Mouse (Mus musculus) CH12.LX (cell line): Measurements from ENCODE around the gene Map3k14. TPM values are rescaled to one million over a fixed set of nuclear protein-coding genes. Genes with fewer than 3 reads are reported as not detected.

Source experiments
- DNase-seq: peaks from one replicate; pipeline ENCODE4 v3.0.0-alpha.2; 2013; ENCODE audit errors: extremely low read depth
- H3K27ac ChIP-seq: 2 replicates; pipeline ENCODE4 v1.5.1; 2012; ENCODE audit warnings: low read depth, mild to moderate bottlenecking, control low read depth, moderate library complexity; ENCODE audit not compliant: insufficient read depth
- H3K27me3 ChIP-seq: replicated peaks from 2 replicates; pipeline ENCODE3; 2012; ENCODE audit warnings: inconsistent platforms
- H3K36me3 ChIP-seq, 2 experiments: replicated peaks in 1 of 2; 2 replicates each; pipeline versions ENCODE3 to v1.6.1; 2012; ENCODE audit warnings: inconsistent platforms in 1 of 2, low read length in 1 of 2, mild to moderate bottlenecking in 1 of 2, mixed read lengths in 1 of 2, moderate library complexity in 1 of 2; ENCODE audit not compliant: control insufficient read depth in 1 of 2, insufficient read depth in 1 of 2
- H3K4me1 ChIP-seq, 2 experiments: 2 replicates each; pipeline ENCODE4 v1.6.1; 2012; ENCODE audit warnings: inconsistent platforms in 1 of 2, moderate library complexity in 1 of 2; ENCODE audit not compliant: insufficient read depth in 2 of 2, control insufficient read depth in 1 of 2
- H3K4me2 ChIP-seq: 2 replicates; pipeline ENCODE4 v1.6.1; 2012; ENCODE audit warnings: low read depth, mild to moderate bottlenecking, control low read depth; ENCODE audit not compliant: poor library complexity, insufficient read depth, severe bottlenecking
- H3K4me3 ChIP-seq, 3 experiments: fragments of 150-350 bp in 1 of 3; sonication (generic) in 1 of 3; replicated peaks in 1 of 3; 2 replicates each; pipeline versions ENCODE3 to v1.5.1; 2011 to 2012; ENCODE audit warnings: low read depth in 2 of 3, low read length in 2 of 3, mild to moderate bottlenecking in 2 of 3, moderate library complexity in 2 of 3, control low read depth in 1 of 3, improper control_type of control experiment in 1 of 3, inconsistent platforms in 1 of 3, mixed read lengths in 1 of 3; ENCODE audit not compliant: poor library complexity in 1 of 3
- H3K79me2 ChIP-seq: replicated peaks from 2 replicates; pipeline ENCODE4 v1.6.1; 2012; ENCODE audit warnings: mild to moderate bottlenecking, moderate library complexity; ENCODE audit not compliant: control insufficient read depth, poor library complexity, insufficient read depth, severe bottlenecking; ENCODE audit errors: extremely low read depth
- H3K9ac ChIP-seq: 2 replicates; pipeline ENCODE4 v1.6.1; 2012; ENCODE audit warnings: low read depth, mild to moderate bottlenecking, control low read depth, moderate library complexity; ENCODE audit not compliant: insufficient read depth
- H3K9me3 ChIP-seq: replicated peaks from 2 replicates; pipeline ENCODE3; 2012; ENCODE audit warnings: low read length, inconsistent platforms, mixed read lengths
- CHD1 ChIP-seq: IDR thresholded peaks from 2 replicates; pipeline ENCODE4 v1.6.1; 2012; ENCODE audit warnings: low read depth, low read length, improper control_type of control experiment, inconsistent platforms
- CHD2 ChIP-seq: IDR thresholded peaks from 2 replicates; pipeline ENCODE4 v1.6.1; 2011; ENCODE audit warnings: low read length, improper control_type of control experiment
- E2F4 ChIP-seq: IDR thresholded peaks from 2 replicates; pipeline ENCODE4 v1.6.1; 2011; ENCODE audit warnings: low read depth, low read length, improper control_type of control experiment; ENCODE audit not compliant: insufficient replicate concordance
- EP300 ChIP-seq: IDR thresholded peaks from 2 replicates; pipeline ENCODE4 v1.6.1; 2011; ENCODE audit warnings: low read length, improper control_type of control experiment
- HCFC1 ChIP-seq: IDR thresholded peaks from 2 replicates; pipeline ENCODE4 v1.6.1; 2012; ENCODE audit warnings: low read depth, mild to moderate bottlenecking, inconsistent platforms, low read length, improper control_type of control experiment
- JUN ChIP-seq: IDR thresholded peaks from 2 replicates; pipeline ENCODE4 v1.6.1; 2011; ENCODE audit warnings: low read depth, mild to moderate bottlenecking, low read length, improper control_type of control experiment, moderate library complexity; ENCODE audit not compliant: insufficient read depth
- KAT2A ChIP-seq: IDR thresholded peaks from 2 replicates; pipeline ENCODE4 v1.6.1; 2012; ENCODE audit warnings: low read length, improper control_type of control experiment, inconsistent platforms; ENCODE audit not compliant: insufficient replicate concordance
- MAFK ChIP-seq: IDR thresholded peaks from 2 replicates; pipeline ENCODE4 v1.6.1; 2011; ENCODE audit warnings: low read length, improper control_type of control experiment; ENCODE audit not compliant: insufficient replicate concordance
- MAX ChIP-seq: IDR thresholded peaks from 2 replicates; pipeline ENCODE4 v1.6.1; 2011; ENCODE audit warnings: low read length, improper control_type of control experiment
- MXI1 ChIP-seq: IDR thresholded peaks from 2 replicates; pipeline ENCODE4 v1.6.1; 2011; ENCODE audit warnings: mild to moderate bottlenecking, low read depth, low read length, improper control_type of control experiment
- MYC ChIP-seq: IDR thresholded peaks from 2 replicates; pipeline ENCODE4 v1.6.1; 2011; ENCODE audit warnings: low read depth, mild to moderate bottlenecking, improper control_type of control experiment, low read length
- NELFE ChIP-seq: IDR thresholded peaks from 2 replicates; pipeline ENCODE4 v1.6.1; 2011; ENCODE audit warnings: low read depth, low read length, improper control_type of control experiment
- PAX5 ChIP-seq: IDR thresholded peaks from 2 replicates; pipeline ENCODE4 v1.6.1; 2012; ENCODE audit warnings: low read length, inconsistent platforms, mixed read lengths
- POLR2A ChIP-seq: IDR thresholded peaks from 2 replicates; pipeline ENCODE4 v1.6.1; 2011; ENCODE audit warnings: low read depth, mild to moderate bottlenecking, improper control_type of control experiment, low read length
- RAD21 ChIP-seq: IDR thresholded peaks from 2 replicates; pipeline ENCODE4 v1.6.1; 2011; ENCODE audit warnings: low read depth, mild to moderate bottlenecking, low read length, improper control_type of control experiment, moderate library complexity
- RCOR1 ChIP-seq: conservative IDR thresholded peaks from 2 replicates; pipeline ENCODE4 v1.6.1; 2012; ENCODE audit warnings: low read depth, mild to moderate bottlenecking, inconsistent platforms, low read length, improper control_type of control experiment
- SIN3A ChIP-seq: IDR thresholded peaks from 2 replicates; pipeline ENCODE4 v1.6.1; 2012; ENCODE audit warnings: low read length, improper control_type of control experiment, inconsistent platforms
- SMC3 ChIP-seq: IDR thresholded peaks from 2 replicates; pipeline ENCODE4 v1.6.1; 2011; ENCODE audit warnings: low read depth, low read length, improper control_type of control experiment
- TCF12 ChIP-seq: IDR thresholded peaks from 2 replicates; pipeline ENCODE4 v1.6.1; 2014; ENCODE audit warnings: low read depth, mild to moderate bottlenecking, inconsistent platforms, low read length, improper control_type of control experiment
- USF1 ChIP-seq: IDR thresholded peaks from 2 replicates; pipeline ENCODE4 v1.6.1; 2014; ENCODE audit warnings: low read depth, mild to moderate bottlenecking, inconsistent platforms, low read length, improper control_type of control experiment
- ZC3H11A ChIP-seq: IDR thresholded peaks from 2 replicates; pipeline ENCODE4 v1.6.1; 2012; ENCODE audit warnings: low read depth, mild to moderate bottlenecking, inconsistent platforms, low read length, improper control_type of control experiment
- ZKSCAN1 ChIP-seq: IDR thresholded peaks from 2 replicates; pipeline ENCODE4 v1.6.1; 2012; ENCODE audit warnings: low read depth, inconsistent platforms, low read length, improper control_type of control experiment, borderline replicate concordance
- ZMIZ1 ChIP-seq: IDR thresholded peaks from 2 replicates; pipeline ENCODE4 v1.6.1; 2012; ENCODE audit warnings: low read depth, mild to moderate bottlenecking, inconsistent platforms, low read length, improper control_type of control experiment
- ZNF384 ChIP-seq: IDR thresholded peaks from 2 replicates; pipeline ENCODE4 v1.6.1; 2012; ENCODE audit warnings: low read depth, low read length, improper control_type of control experiment, inconsistent platforms
- dilution Hi-C: fragments of 300-500 bp; cut with MboI; formaldehyde crosslinking; loops from 2 replicates; pipeline ENCODE4 v1.14.3; 2020; ENCODE audit warnings: low sequenced_read_pairs; ENCODE audit not compliant: extremely low pct_unique_long_range_greater_than_20kb, extremely low pct_ligation_motif_present
- in situ Hi-C: fragments of 300-500 bp; cut with MboI; formaldehyde crosslinking; loops from 3 replicates; pipeline ENCODE4 v1.14.3; 2019; ENCODE audit warnings: low sequenced_read_pairs, low pct_ligation_motif_present, low pct_unique_long_range_greater_than_20kb, mixed read lengths
- polyA plus RNA-seq: library from polyadenylated mRNA; unstranded; fragments of >175 nt; gene quantifications from 2 replicates; pipeline ENCODE4 v1.2.1, GENCODE M21; 2012; ENCODE audit warnings: low read depth; ENCODE audit not compliant: insufficient read length
- total RNA-seq, 2 experiments: library from RNA; depleted of rRNA; stranded (reverse); fragments of 300-350 nt in 1 of 2; fragments of >200 nt in 1 of 2; gene quantifications; 2 replicates each; pipeline ENCODE4 v1.2.3; 2012 to 2014

Map3k14 gene
- total and polyA plus RNA-seq, 3 experiments = 4.5 to 11.2 (median 9.9) TPM

DNA sequence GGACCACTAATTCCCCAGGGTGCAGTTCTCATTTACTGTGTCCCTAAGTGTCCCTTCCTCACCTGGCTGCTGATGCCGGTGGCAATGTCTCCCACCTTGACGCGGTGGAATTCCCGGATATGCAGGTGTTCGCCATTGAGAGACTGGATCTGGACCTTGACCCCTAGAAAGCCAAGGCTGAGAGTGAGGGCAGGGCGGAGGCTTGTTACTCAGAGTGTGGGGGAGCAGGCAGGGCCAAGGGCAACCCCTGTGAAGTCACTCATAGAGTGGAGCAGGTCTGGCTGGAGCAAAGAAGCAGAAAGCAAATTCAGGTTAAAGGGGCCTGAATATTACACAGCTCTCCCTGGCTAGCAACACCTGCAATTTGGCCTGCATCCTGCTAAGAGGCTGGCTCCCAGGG, 45.8 kb downstream of the Map3k14 start:
- Histone ChIP-seq H3K4me2 (no peak overlapping the region), H3K4me1 (peaks cover 0 to 17% of the 10 kb centered on the region in 2 experiments; a peak in 2 of 4 replicates), H3K27ac (no peak overlapping the region), H3K36me3 (peaks cover 53 to 70% of the 10 kb centered on the region in 2 experiments), H3K9ac (no peak overlapping the region), H3K4me3 (no peak overlapping the region), H3K79me2 (no peaks in the 10 kb centered on the region), H3K9me3 (no peaks in the 10 kb centered on the region), H3K27me3 (no peaks in the 10 kb centered on the region)
- dilution Hi-C loops = no loop called here
- no peak for DNase-seq
- in situ Hi-C loops = no loop called here
- TF ChIP-seq MYC (no peak), POLR2A (no peak), MAX (no peak), HCFC1 (no peak), ZC3H11A (no peak)

GRCm38 (mm10) chr11:103219995-103220394, 47.3 kb downstream of the Map3k14 start:
- no peak overlapping the region for H3K4me3 ChIP-seq
- no peak overlapping the region for H3K9ac ChIP-seq
- no peak overlapping the region for H3K4me2 ChIP-seq
- TF ChIP-seq RCOR1 (no peak), HCFC1 (no peak), TCF12 (no peak), USF1 (no peak)
- no peaks in the 10 kb centered on the region for H3K79me2 ChIP-seq
- DNase-seq = no peak
- dilution Hi-C loops = no loop called here
- H3K36me3 ChIP-seq = peaks cover 41 to 56% of the 10 kb centered on the region in 2 experiments
- no peak overlapping the region for H3K27ac ChIP-seq
- no peaks in the 10 kb centered on the region for H3K9me3 ChIP-seq
- peaks cover 0 to 14% of the 10 kb centered on the region in 2 experiments; a peak in 2 of 4 replicates for H3K4me1 ChIP-seq
- no peaks in the 10 kb centered on the region for H3K27me3 ChIP-seq
- in situ Hi-C loops = no loop called here

- H3K79me2 ChIP-seq = no peaks in the 10 kb centered on the region
- peaks cover 0 to 12% of the 10 kb centered on the region in 2 experiments; a peak in 2 of 4 replicates for H3K4me1 ChIP-seq
- TF ChIP-seq ZNF384 = no peak
- no peak for TF ChIP-seq NELFE
- no peak for TF ChIP-seq ZC3H11A
- TF ChIP-seq MAFK = no peak
- no peak for TF ChIP-seq EP300
- TF ChIP-seq PAX5 = no peak
- no peak for TF ChIP-seq ZKSCAN1
- TF ChIP-seq JUN = no peak
- no peak for TF ChIP-seq MXI1
- no peak for TF ChIP-seq CHD2
- TF ChIP-seq ZMIZ1 = no peak
- no peak for TF ChIP-seq RAD21
- no peak for TF ChIP-seq KAT2A
- TF ChIP-seq SMC3 = no peak
- TF ChIP-seq SIN3A = no peak
- TF ChIP-seq CHD1 = no peak
- no peak for TF ChIP-seq E2F4
- no peak; the same call in 1 of the 2 replicates for TF ChIP-seq POLR2A
- H3K9me3 ChIP-seq = no peaks in the 10 kb centered on the region
- peaks cover 34 to 48% of the 10 kb centered on the region in 2 experiments for H3K36me3 ChIP-seq
- no peak overlapping the region for H3K9ac ChIP-seq
- dilution Hi-C loops (no loop called here), in situ Hi-C loops (no loop called here)
- H3K27ac ChIP-seq = no peak overlapping the region
- no peak overlapping the region for H3K4me2 ChIP-seq
- DNase-seq = no peak
- no peaks in the 10 kb centered on the region for H3K27me3 ChIP-seq
- H3K4me3 ChIP-seq = no peak overlapping the region
Observed at GRCm38 (mm10) chr11:103219259-103219658, 48.0 kb downstream of the Map3k14 start.
